Mouse (Mus musculus) limb, embryonic 13.5 days (tissue): Measurements from ENCODE around the gene Ccn1. TPM values are rescaled to one million over a fixed set of nuclear protein-coding genes. Genes with fewer than 3 reads are reported as not detected.

Source experiments
- ATAC-seq: fragments of 200-750 bp; cut with Nextera tagmentation; 2 replicates; pipeline ENCODE4 v1.8.0; 2017; ENCODE audit warnings: low read depth, moderate number of reproducible peaks, moderate TSS enrichment; ENCODE audit not compliant: low FRiP score
- H3K27ac ChIP-seq: fragments of 300-500 bp; sonication (generic); 2 replicates; pipeline ENCODE4 v1.5.1; 2015; ENCODE audit warnings: inconsistent platforms, mild to moderate bottlenecking, moderate library complexity
- H3K27me3 ChIP-seq: fragments of 300-500 bp; sonication (generic); 2 replicates; pipeline ENCODE4 v1.6.1; 2015; ENCODE audit warnings: mild to moderate bottlenecking, inconsistent platforms
- H3K36me3 ChIP-seq: fragments of 300-500 bp; sonication (generic); 2 replicates; pipeline ENCODE4 v1.6.1; 2015; ENCODE audit warnings: inconsistent platforms, mild to moderate bottlenecking, moderate library complexity
- H3K4me1 ChIP-seq: fragments of 300-500 bp; sonication (generic); 2 replicates; pipeline ENCODE4 v1.6.1; 2015; ENCODE audit warnings: inconsistent platforms
- H3K4me2 ChIP-seq: fragments of 300-500 bp; sonication (generic); replicated peaks from 2 replicates; pipeline ENCODE4 v1.6.1; 2015; ENCODE audit warnings: inconsistent platforms, mild to moderate bottlenecking, moderate library complexity
- H3K4me3 ChIP-seq: fragments of 300-500 bp; sonication (generic); 2 replicates; pipeline ENCODE4 v1.5.1; 2015; ENCODE audit warnings: moderate library complexity, mild to moderate bottlenecking, inconsistent platforms
- H3K9ac ChIP-seq: fragments of 300-500 bp; sonication (generic); 2 replicates; pipeline ENCODE4 v1.6.1; 2015; ENCODE audit warnings: mild to moderate bottlenecking, inconsistent platforms
- H3K9me3 ChIP-seq: fragments of 300-500 bp; sonication (generic); 2 replicates; pipeline ENCODE4 v1.6.1; 2016; ENCODE audit warnings: inconsistent platforms
- WGBS: fragments of 180-500 bp; shearing (Covaris S2); methylation state at CpG from one replicate; pipeline ENCODE4 v1.1.7; 2015; 5-methylcytosine and 5-hydroxymethylcytosine counted together
- polyA plus RNA-seq: library from polyadenylated mRNA; unstranded; fragments of >200 nt; fragmentation: Nextera tagmentation; extraction: Ambion mirVana; gene quantifications from 2 replicates; pipeline ENCODE4 v1.2.1, GENCODE M21; 2015

Gene Ccn1
- polyA plus RNA-seq, 1 experiment from 2014 or later = 104 TPM

- no peaks in the 10 kb centered on the region for H3K36me3 ChIP-seq
- H3K9me3 ChIP-seq = no peaks in the 10 kb centered on the region
- 89% methylated on average over 4 of the region's 4 CpGs for WGBS
- no peak for ATAC-seq
- H3K9ac ChIP-seq = no peak overlapping the region
- H3K4me1 ChIP-seq = no peaks in the 10 kb centered on the region
- no peak overlapping the region for H3K4me2 ChIP-seq
- H3K27ac ChIP-seq = no peak overlapping the region
- H3K4me3 ChIP-seq = no peak overlapping the region
- no peaks in the 10 kb centered on the region for H3K27me3 ChIP-seq
Observed at GRCm38 (mm10) chr3:145666383-145666782, 16.6 kb upstream of the Ccn1 start.

- H3K4me1 ChIP-seq = peaks cover 29% of the 10 kb centered on the region
- 78% methylated on average over 14 of the region's 14 CpGs for WGBS
- ATAC-seq = no peak
- H3K27me3 ChIP-seq = no peaks in the 10 kb centered on the region
- H3K36me3 ChIP-seq = no peaks in the 10 kb centered on the region
- no peak overlapping the region for H3K27ac ChIP-seq
- no peaks in the 10 kb centered on the region for H3K9me3 ChIP-seq
- no peak overlapping the region for H3K4me3 ChIP-seq
- no peak overlapping the region for H3K4me2 ChIP-seq
- H3K9ac ChIP-seq = no peak overlapping the region
Observed at GRCm38 (mm10) chr3:145656993-145657713, 7.4 kb upstream of the Ccn1 start.

- 78% methylated on average over 6 of the region's 6 CpGs for WGBS
Observed at GRCm38 (mm10) chr3:145654944-145655343, 5.2 kb upstream of the Ccn1 start.

GRCm38 (mm10) chr3:145654028-145654427 is 4.2 kb upstream of the Ccn1 start:
- Histone ChIP-seq H3K4me1 (peaks cover 49% of the 10 kb centered on the region), H3K27ac (no peak overlapping the region), H3K27me3 (no peaks in the 10 kb centered on the region), H3K9me3 (no peaks in the 10 kb centered on the region), H3K36me3 (no peaks in the 10 kb centered on the region), H3K4me2 (peak overlapping the region; percentile 75), H3K4me3 (no peak overlapping the region; the same call in 1 of the 2 replicates), H3K9ac (no peak overlapping the region)
- no peak for ATAC-seq
- 51% methylated on average over 9 of the region's 9 CpGs for WGBS

More at GRCm38 (mm10) chr3:145654944-145655343, 5.2 kb upstream of the Ccn1 start:
- Histone ChIP-seq H3K27ac (no peak overlapping the region), H3K27me3 (no peaks in the 10 kb centered on the region), H3K36me3 (no peaks in the 10 kb centered on the region), H3K4me1 (peaks cover 49% of the 10 kb centered on the region), H3K9me3 (no peaks in the 10 kb centered on the region), H3K4me2 (no peak overlapping the region), H3K9ac (no peak overlapping the region), H3K4me3 (no peak overlapping the region)
- ATAC-seq = no peak

GRCm38 (mm10) chr3:145653191-145653940 is 3.6 kb upstream of the Ccn1 start:
- H3K27ac ChIP-seq = peak overlapping the region; percentile 98
- H3K9me3 ChIP-seq = no peaks in the 10 kb centered on the region
- H3K9ac ChIP-seq = peak overlapping the region; percentile 77
- WGBS = under 1% methylated on average over 53 of the region's 53 CpGs
- H3K36me3 ChIP-seq = peaks cover 2% of the 10 kb centered on the region; the same call in 1 of the 2 replicates
- peak; percentile 16 for ATAC-seq
- H3K4me2 ChIP-seq = peak overlapping the region; percentile 75
- H3K4me3 ChIP-seq = peak overlapping the region; percentile 78
- no peaks in the 10 kb centered on the region for H3K27me3 ChIP-seq
- H3K4me1 ChIP-seq = peaks cover 51% of the 10 kb centered on the region

DNA sequence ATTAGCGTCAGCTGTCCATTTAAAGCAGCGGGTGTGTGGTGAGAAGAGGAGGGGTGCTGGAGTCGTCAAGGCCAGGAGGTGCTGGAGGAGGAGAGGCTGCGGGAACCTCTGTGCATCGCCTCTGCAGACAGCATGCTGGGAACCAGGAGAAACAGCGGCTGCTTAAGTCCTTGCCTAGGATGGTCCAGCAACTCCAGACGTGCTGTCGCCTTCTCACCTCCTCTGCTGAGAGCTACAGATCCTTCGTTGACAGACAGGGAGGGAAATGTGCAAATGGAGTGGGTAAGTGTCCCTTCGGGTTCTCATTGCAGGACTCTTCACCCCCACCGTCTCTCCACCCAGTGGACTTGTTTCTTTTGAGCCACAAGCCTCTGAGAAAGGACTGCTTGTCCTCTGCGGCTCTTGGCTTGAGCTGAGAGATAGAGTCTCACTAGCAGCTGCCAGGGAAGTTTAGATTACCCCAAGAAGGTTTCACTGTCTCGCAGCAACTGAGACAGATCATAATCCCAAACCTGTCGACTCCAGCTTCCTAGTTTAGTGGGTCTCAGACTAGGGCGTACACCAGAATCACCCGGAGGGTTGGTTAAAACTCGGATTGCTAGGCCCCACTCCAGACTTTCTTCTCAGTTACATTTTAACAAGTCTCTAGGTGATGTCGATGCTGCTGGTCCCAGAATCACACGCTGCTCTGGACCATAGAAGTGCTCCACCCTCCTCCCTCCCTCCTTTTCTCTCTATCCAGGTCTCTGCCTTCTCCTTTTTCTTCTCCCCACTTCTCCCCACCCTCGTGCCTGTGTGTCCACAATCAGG is 2.7 kb upstream of the Ccn1 start:
- H3K9me3 ChIP-seq = no peaks in the 10 kb centered on the region
- peak overlapping the region; percentile 75 for H3K4me2 ChIP-seq
- no peak for ATAC-seq
- 4% methylated on average over 20 of the region's 20 CpGs for WGBS
- H3K4me1 ChIP-seq = peaks cover 60% of the 10 kb centered on the region
- H3K9ac ChIP-seq = peak overlapping the region; percentile 77
- peaks cover 10% of the 10 kb centered on the region for H3K36me3 ChIP-seq
- peak overlapping the region; percentile 78 for H3K4me3 ChIP-seq
- peak overlapping the region; percentile 98 for H3K27ac ChIP-seq
- no peaks in the 10 kb centered on the region for H3K27me3 ChIP-seq

- Histone ChIP-seq H3K4me2 (peak overlapping the region; percentile 75), H3K9me3 (no peaks in the 10 kb centered on the region), H3K4me3 (peak overlapping the region; percentile 78), H3K27ac (peak overlapping the region; percentile 98), H3K9ac (peak overlapping the region; percentile 77), H3K36me3 (peaks cover 16% of the 10 kb centered on the region), H3K27me3 (no peaks in the 10 kb centered on the region), H3K4me1 (peaks cover 65% of the 10 kb centered on the region)
- no peak for ATAC-seq
- WGBS = 2% methylated on average over 10 of the region's 10 CpGs
Observed at GRCm38 (mm10) chr3:145651978-145652321, 2.2 kb upstream of the Ccn1 start.

- H3K4me1 ChIP-seq = peaks cover 66% of the 10 kb centered on the region
- H3K4me3 ChIP-seq = peak overlapping the region; percentile 78
- H3K36me3 ChIP-seq = peaks cover 17% of the 10 kb centered on the region
- peak; percentile 21 for ATAC-seq
- 4% methylated on average over 19 of the region's 19 CpGs for WGBS
- H3K27me3 ChIP-seq = no peaks in the 10 kb centered on the region
- peak overlapping the region; percentile 57 for H3K9ac ChIP-seq
- H3K4me2 ChIP-seq = peak overlapping the region; percentile 75
- no peaks in the 10 kb centered on the region for H3K9me3 ChIP-seq
- H3K27ac ChIP-seq = peak overlapping the region; percentile 98
Observed at GRCm38 (mm10) chr3:145651029-145651977, 1.5 kb upstream of the Ccn1 start.

- H3K4me2 ChIP-seq = peak overlapping the region; percentile 75
- H3K4me1 ChIP-seq = peaks cover 72% of the 10 kb centered on the region
- no peaks in the 10 kb centered on the region for H3K27me3 ChIP-seq
- H3K9ac ChIP-seq = peak overlapping the region; percentile 57
- no peak for ATAC-seq
- H3K9me3 ChIP-seq = no peaks in the 10 kb centered on the region
- H3K4me3 ChIP-seq = peak overlapping the region; percentile 78
- WGBS = 2% methylated on average over 18 of the region's 18 CpGs
- peaks cover 17% of the 10 kb centered on the region for H3K36me3 ChIP-seq
- peak overlapping the region; percentile 98 for H3K27ac ChIP-seq
Observed at GRCm38 (mm10) chr3:145650298-145651011, 674 bp upstream of the Ccn1 start.

- peaks cover 67% of the 10 kb centered on the region for H3K4me1 ChIP-seq
- peak overlapping the region; percentile 75 for H3K4me2 ChIP-seq
- no peaks in the 10 kb centered on the region for H3K9me3 ChIP-seq
- peak; percentile 31 for ATAC-seq
- H3K27me3 ChIP-seq = no peaks in the 10 kb centered on the region
- peaks cover 17% of the 10 kb centered on the region for H3K36me3 ChIP-seq
- H3K4me3 ChIP-seq = peak overlapping the region; percentile 78
- peak overlapping the region; percentile 93 for H3K9ac ChIP-seq
- under 1% methylated on average over 49 of the region's 49 CpGs for WGBS
- peak overlapping the region; percentile 98 for H3K27ac ChIP-seq
Observed at GRCm38 (mm10) chr3:145648991-145649851, 560 bp downstream of the Ccn1 start.
